Mouse (Mus musculus) spleen, adult 2 months (tissue): ENCODE results near the gene Agap1.

Source experiments
- CTCF ChIP-seq: fragments of 200-500 bp; IDR thresholded peaks from 2 replicates; pipeline ENCODE4 v1.5.1; 2011; ENCODE audit warnings: mild to moderate bottlenecking, inconsistent platforms; ENCODE audit not compliant: insufficient read depth, insufficient read length, insufficient replicate concordance; ENCODE audit errors: extremely low read depth
- POLR2A ChIP-seq: fragments of 200-500 bp; IDR thresholded peaks from 2 replicates; pipeline ENCODE4 v1.6.1; 2011; ENCODE audit warnings: low read depth, low read length, inconsistent platforms

DNA sequence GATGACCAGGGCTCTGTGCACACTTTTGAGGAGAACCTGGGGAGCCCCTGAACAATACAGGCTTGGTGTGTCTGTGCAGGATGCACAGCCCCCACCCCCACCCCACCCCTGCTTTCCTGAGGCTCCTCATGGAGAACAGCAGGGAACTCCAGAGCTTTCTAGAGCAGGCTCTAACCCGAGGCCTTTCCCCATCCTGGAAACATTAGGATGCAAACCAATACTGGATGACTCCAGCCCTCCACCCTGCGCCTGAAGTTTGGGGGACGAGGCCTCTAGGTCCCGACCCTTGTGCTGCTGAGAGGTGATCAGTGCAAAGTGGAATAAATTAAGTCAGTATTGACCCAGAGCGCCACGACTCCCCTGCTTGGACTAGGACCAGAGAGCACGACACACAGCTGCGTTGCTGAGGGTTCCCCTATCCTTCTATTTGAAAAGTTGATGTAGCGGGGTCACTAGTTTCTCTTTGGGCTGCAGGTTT, 472.0 kb downstream of the Agap1 start:
- no peak for TF ChIP-seq CTCF
- no peak for TF ChIP-seq POLR2A
